Mouse (Mus musculus) midbrain, embryonic 15.5 days (tissue): ENCODE data around the gene Glyr1. TPM values are rescaled to one million over a fixed set of nuclear protein-coding genes. Genes with fewer than 3 reads are reported as not detected.

Experiments
- ATAC-seq: fragments of 200-750 bp; cut with Nextera tagmentation; replicated peaks from 2 replicates; pipeline ENCODE4 v1.8.0; 2017; ENCODE audit warnings: moderate TSS enrichment
- H3K27ac ChIP-seq: fragments of 300-500 bp; sonication (generic); 2 replicates; pipeline ENCODE4 v1.5.1; 2015; ENCODE audit warnings: mild to moderate bottlenecking, inconsistent platforms
- H3K27me3 ChIP-seq: fragments of 300-500 bp; sonication (generic); replicated peaks from 2 replicates; pipeline ENCODE4 v1.6.1; 2015; ENCODE audit warnings: inconsistent platforms
- H3K36me3 ChIP-seq: fragments of 300-500 bp; sonication (generic); replicated peaks from 2 replicates; pipeline ENCODE4 v1.6.1; 2015; ENCODE audit warnings: inconsistent platforms
- H3K4me1 ChIP-seq: fragments of 300-500 bp; sonication (generic); 2 replicates; pipeline ENCODE4 v1.6.1; 2015; ENCODE audit warnings: inconsistent platforms
- H3K4me2 ChIP-seq: fragments of 300-500 bp; sonication (generic); 2 replicates; pipeline ENCODE4 v1.6.1; 2015; ENCODE audit warnings: inconsistent platforms, mild to moderate bottlenecking, moderate library complexity
- H3K4me3 ChIP-seq: fragments of 300-500 bp; sonication (generic); 2 replicates; pipeline ENCODE4 v1.5.1; 2015; ENCODE audit warnings: mild to moderate bottlenecking, inconsistent platforms
- H3K9ac ChIP-seq: fragments of 300-500 bp; sonication (generic); 2 replicates; pipeline ENCODE4 v1.6.1; 2015; ENCODE audit warnings: mild to moderate bottlenecking, inconsistent platforms
- H3K9me3 ChIP-seq: fragments of 300-500 bp; sonication (generic); 2 replicates; pipeline ENCODE4 v1.6.1; 2016; ENCODE audit warnings: inconsistent platforms
- WGBS: fragments of 180-500 bp; shearing (Covaris S2); methylation state at CpG from one replicate; pipeline ENCODE4 v1.1.7; 2015; ENCODE audit warnings: mixed read lengths; 5-methylcytosine and 5-hydroxymethylcytosine counted together
- polyA plus RNA-seq: library from polyadenylated mRNA; unstranded; fragments of >200 nt; fragmentation: Nextera tagmentation; extraction: Ambion mirVana; gene quantifications from 2 replicates; pipeline ENCODE4 v1.2.1, GENCODE M21; 2015

The Glyr1 gene
- polyA plus RNA-seq, 1 experiment from 2014 or later: 207 TPM

- no peaks in the 10 kb centered on the region for H3K9me3 ChIP-seq
- H3K4me3 ChIP-seq: peak overlapping the region; percentile 94
- H3K4me1 ChIP-seq: peaks cover 41% of the 10 kb centered on the region
- peak overlapping the region; percentile 83 for H3K4me2 ChIP-seq
- WGBS: under 1% methylated on average over 38 of the region's 38 CpGs
- ATAC-seq: peak; percentile 79
- H3K36me3 ChIP-seq: peaks cover 27% of the 10 kb centered on the region
- H3K9ac ChIP-seq: peak overlapping the region; percentile 86
- H3K27ac ChIP-seq: peak overlapping the region; percentile 88
- H3K27me3 ChIP-seq: no peaks in the 10 kb centered on the region
These were observed 385 bp downstream of the Glyr1 start for GRCm38 (mm10) chr16:5049182-5049773.

- no peak overlapping the region for H3K27ac ChIP-seq
- H3K4me3 ChIP-seq: no peak overlapping the region
- no peak overlapping the region for H3K9ac ChIP-seq
- WGBS: 98% methylated on average over 3 of the region's 3 CpGs
- ATAC-seq: no peak
- peaks cover 19% of the 10 kb centered on the region for H3K4me1 ChIP-seq
- H3K4me2 ChIP-seq: no peak overlapping the region
- no peaks in the 10 kb centered on the region for H3K27me3 ChIP-seq
- peaks cover 57% of the 10 kb centered on the region for H3K36me3 ChIP-seq
- no peaks in the 10 kb centered on the region for H3K9me3 ChIP-seq
These were observed 4.3 kb downstream of the Glyr1 start for GRCm38 (mm10) chr16:5045322-5045721.

- Histone ChIP-seq H3K9me3 (no peaks in the 10 kb centered on the region), H3K36me3 (peaks cover 62% of the 10 kb centered on the region), H3K4me3 (no peak overlapping the region), H3K9ac (no peak overlapping the region), H3K27ac (no peak overlapping the region), H3K4me2 (no peak overlapping the region), H3K4me1 (no peaks in the 10 kb centered on the region), H3K27me3 (no peaks in the 10 kb centered on the region)
- WGBS: 76% methylated on average over 5 of the region's 5 CpGs
- no peak for ATAC-seq
These were observed 12.9 kb downstream of the Glyr1 start for GRCm38 (mm10) chr16:5036649-5037234.

- no peaks in the 10 kb centered on the region for H3K9me3 ChIP-seq
- peaks cover 67% of the 10 kb centered on the region for H3K36me3 ChIP-seq
- no peak overlapping the region for H3K4me2 ChIP-seq
- no peaks in the 10 kb centered on the region for H3K4me1 ChIP-seq
- no peak overlapping the region for H3K4me3 ChIP-seq
- no peak overlapping the region for H3K9ac ChIP-seq
- ATAC-seq: no peak
- H3K27ac ChIP-seq: no peak overlapping the region
- WGBS: 95% methylated on average over 3 of the region's 3 CpGs
- no peaks in the 10 kb centered on the region for H3K27me3 ChIP-seq
These were observed 14.1 kb downstream of the Glyr1 start for GRCm38 (mm10) chr16:5035591-5035990.

GRCm38 (mm10) chr16:5029847-5030246 is 19.8 kb downstream of the Glyr1 start:
- no peaks in the 10 kb centered on the region for H3K9me3 ChIP-seq
- H3K4me2 ChIP-seq: no peak overlapping the region
- ATAC-seq: no peak
- no peak overlapping the region for H3K4me3 ChIP-seq
- H3K36me3 ChIP-seq: peaks cover 77% of the 10 kb centered on the region
- H3K27ac ChIP-seq: no peak overlapping the region
- WGBS: 56% methylated on average over 2 of the region's 2 CpGs
- H3K27me3 ChIP-seq: no peaks in the 10 kb centered on the region
- no peaks in the 10 kb centered on the region for H3K4me1 ChIP-seq
- H3K9ac ChIP-seq: no peak overlapping the region

- no peak overlapping the region for H3K4me3 ChIP-seq
- no peak for ATAC-seq
- H3K27me3 ChIP-seq: no peaks in the 10 kb centered on the region
- H3K27ac ChIP-seq: no peak overlapping the region
- peaks cover 80% of the 10 kb centered on the region for H3K36me3 ChIP-seq
- H3K4me1 ChIP-seq: no peaks in the 10 kb centered on the region
- H3K9me3 ChIP-seq: no peaks in the 10 kb centered on the region
- no peak overlapping the region for H3K4me2 ChIP-seq
- 96% methylated on average over 3 of the region's 3 CpGs for WGBS
- H3K9ac ChIP-seq: no peak overlapping the region
These were observed 25.6 kb downstream of the Glyr1 start for GRCm38 (mm10) chr16:5024021-5024420.

- WGBS: 90% methylated on average over 4 of the region's 4 CpGs
- Histone ChIP-seq H3K9me3 (no peaks in the 10 kb centered on the region), H3K36me3 (peaks cover 44% of the 10 kb centered on the region), H3K27ac (no peak overlapping the region), H3K4me3 (no peak overlapping the region), H3K4me2 (no peak overlapping the region), H3K4me1 (peaks cover 13% of the 10 kb centered on the region), H3K27me3 (no peaks in the 10 kb centered on the region), H3K9ac (no peak overlapping the region)
- no peak for ATAC-seq
These were observed 35.1 kb downstream of the Glyr1 start for GRCm38 (mm10) chr16:5014578-5014977.

GRCm38 (mm10) chr16:5013054-5013838 is 36.4 kb downstream of the Glyr1 start, which contains the start of gene Rogdi:
Gene Rogdi (minus strand): TSS chr16:5013553.
- Histone ChIP-seq H3K4me3 (peak within 1 kb of the TSS; percentile 72), H3K27me3 (no peaks in the 10 kb centered on the region), H3K4me1 (peaks cover 13% of the 10 kb centered on the region), H3K4me2 (peak within 1 kb of the TSS; percentile 55), H3K9me3 (no peaks in the 10 kb centered on the region), H3K27ac (peak within 1 kb of the TSS; percentile 86), H3K36me3 (peaks cover 30% of the 10 kb centered on the region), H3K9ac (peak within 1 kb of the TSS; percentile 70)
- peak; percentile 99 for ATAC-seq
- WGBS: under 1% methylated on average over 62 of the region's 63 CpGs

- no peaks in the 10 kb centered on the region for H3K9me3 ChIP-seq
- peak overlapping the region; percentile 55 for H3K4me2 ChIP-seq
- H3K36me3 ChIP-seq: peaks cover 21% of the 10 kb centered on the region
- peaks cover 13% of the 10 kb centered on the region for H3K4me1 ChIP-seq
- WGBS: 51% methylated on average over 13 of the region's 13 CpGs
- ATAC-seq: no peak
- peak overlapping the region; percentile 86 for H3K27ac ChIP-seq
- no peaks in the 10 kb centered on the region for H3K27me3 ChIP-seq
- peak overlapping the region; percentile 72 for H3K4me3 ChIP-seq
- H3K9ac ChIP-seq: peak overlapping the region; percentile 70
These were observed 37.3 kb downstream of the Glyr1 start for GRCm38 (mm10) chr16:5012036-5013005.

- H3K9me3 ChIP-seq: no peaks in the 10 kb centered on the region
- ATAC-seq: no peak
- no peak overlapping the region for H3K4me3 ChIP-seq
- peaks cover 13% of the 10 kb centered on the region for H3K4me1 ChIP-seq
- no peak overlapping the region for H3K27ac ChIP-seq
- H3K27me3 ChIP-seq: no peaks in the 10 kb centered on the region
- H3K9ac ChIP-seq: no peak overlapping the region
- H3K4me2 ChIP-seq: no peak overlapping the region
- 90% methylated on average over 7 of the region's 7 CpGs for WGBS
- H3K36me3 ChIP-seq: peaks cover 11% of the 10 kb centered on the region
These were observed 38.4 kb downstream of the Glyr1 start for GRCm38 (mm10) chr16:5011285-5011684.

GRCm38 (mm10) chr16:5010371-5010935 is 39.2 kb downstream of the Glyr1 start:
- no peaks in the 10 kb centered on the region for H3K9me3 ChIP-seq
- no peak for ATAC-seq
- no peak overlapping the region for H3K27ac ChIP-seq
- H3K27me3 ChIP-seq: no peaks in the 10 kb centered on the region
- no peak overlapping the region for H3K4me3 ChIP-seq
- WGBS: 85% methylated on average over 10 of the region's 10 CpGs
- peaks cover 13% of the 10 kb centered on the region for H3K4me1 ChIP-seq
- peaks cover 6% of the 10 kb centered on the region for H3K36me3 ChIP-seq
- no peak overlapping the region for H3K4me2 ChIP-seq
- H3K9ac ChIP-seq: no peak overlapping the region
